Mouse (Mus musculus) E14TG2a.4 (cell line): Measurements from ENCODE around the gene Rpl10-ps3.

Experiments
- H3K27me3 ChIP-seq: 2 replicates; pipeline ENCODE4 v1.6.1; 2014; ENCODE audit warnings: low read length, control low read depth; ENCODE audit not compliant: insufficient read depth
- H3K36me3 ChIP-seq: 2 replicates; pipeline ENCODE4 v1.6.1; 2014; ENCODE audit warnings: low read length, control low read depth; ENCODE audit not compliant: insufficient read depth
- H3K4me1 ChIP-seq: replicated peaks from 2 replicates; pipeline ENCODE4 v1.6.1; 2014; ENCODE audit warnings: low read depth, low read length, control low read depth
- H3K4me3 ChIP-seq: replicated peaks from 2 replicates; pipeline ENCODE4 v1.5.1; 2014; ENCODE audit warnings: mild to moderate bottlenecking, low read length
- H3K9me3 ChIP-seq: 2 replicates; pipeline ENCODE4 v1.6.1; 2014; ENCODE audit warnings: low read length, control low read depth
- CTCF ChIP-seq: conservative IDR thresholded peaks from 2 replicates; pipeline ENCODE4 v1.5.1; 2014; ENCODE audit warnings: low read length
- NANOG ChIP-seq: IDR thresholded peaks from 2 replicates; pipeline ENCODE4 v1.6.1; 2014; ENCODE audit warnings: borderline replicate concordance, low read length, mixed read lengths
- POU5F1 ChIP-seq: IDR thresholded peaks from 2 replicates; pipeline ENCODE4 v1.6.1; 2014; ENCODE audit warnings: low read length, borderline replicate concordance

The Rpl10-ps3 gene

DNA sequence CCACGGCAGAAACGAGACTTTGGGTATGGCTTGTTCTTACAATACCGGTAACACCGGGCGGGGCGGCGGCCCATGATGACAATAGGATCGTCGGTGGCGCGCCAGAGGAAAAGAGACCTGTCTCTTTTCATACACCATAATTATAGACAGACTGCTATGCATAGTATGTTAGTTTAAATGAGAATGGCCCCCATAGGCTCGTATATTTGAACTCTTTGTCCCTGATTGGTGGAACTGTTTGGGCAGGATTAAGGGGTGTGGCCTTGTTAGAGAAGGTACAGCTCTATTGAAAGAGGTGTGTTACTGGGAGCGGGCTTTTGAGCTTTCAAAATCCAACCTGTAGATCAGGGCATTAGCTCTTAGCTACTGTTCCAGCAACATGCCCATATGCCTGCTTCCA is at the start of gene Rpl10-ps3:
Rpl10-ps3 (minus strand) TSS at position 101 of the 400 bp plus-strand sequence.
- Histone ChIP-seq H3K36me3 (no peaks in the 10 kb centered on the region), H3K4me1 (no peaks in the 10 kb centered on the region), H3K9me3 (no peaks in the 10 kb centered on the region), H3K27me3 (no peaks in the 10 kb centered on the region), H3K4me3 (no peak within 1 kb of the TSS)
- no peak for TF ChIP-seq NANOG
- TF ChIP-seq CTCF: no peak
- TF ChIP-seq POU5F1: no peak

DNA sequence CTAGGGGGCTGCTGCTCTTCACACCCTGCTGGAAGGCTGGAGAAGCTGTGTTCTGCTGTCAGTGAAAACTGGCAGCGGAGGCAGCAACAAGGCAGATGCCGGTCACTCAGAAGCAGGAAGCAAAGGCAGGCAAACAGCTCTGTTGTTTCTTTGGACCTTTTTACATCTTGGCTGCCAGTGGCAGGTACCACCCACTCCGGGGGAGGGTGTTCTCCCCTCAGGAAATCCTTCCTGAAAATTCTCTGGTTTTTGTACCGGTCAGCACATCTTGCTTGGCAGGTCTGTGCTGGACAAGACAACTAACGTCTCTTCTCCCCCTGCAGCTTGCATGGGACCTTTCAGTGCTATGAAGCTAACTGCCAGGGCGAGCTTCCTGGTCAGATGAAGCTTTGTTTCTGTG is 30.8 kb upstream of the Rpl10-ps3 start:
- Histone ChIP-seq H3K27me3 (no peaks in the 10 kb centered on the region), H3K9me3 (0 out of 2 replicates have a peak, but pooled peaks cover 7% of the 10 kb centered on the region), H3K4me1 (no peaks in the 10 kb centered on the region), H3K4me3 (no peak overlapping the region), H3K36me3 (no peaks in the 10 kb centered on the region)
- TF ChIP-seq NANOG (no peak), POU5F1 (no peak), CTCF (no peak)

DNA sequence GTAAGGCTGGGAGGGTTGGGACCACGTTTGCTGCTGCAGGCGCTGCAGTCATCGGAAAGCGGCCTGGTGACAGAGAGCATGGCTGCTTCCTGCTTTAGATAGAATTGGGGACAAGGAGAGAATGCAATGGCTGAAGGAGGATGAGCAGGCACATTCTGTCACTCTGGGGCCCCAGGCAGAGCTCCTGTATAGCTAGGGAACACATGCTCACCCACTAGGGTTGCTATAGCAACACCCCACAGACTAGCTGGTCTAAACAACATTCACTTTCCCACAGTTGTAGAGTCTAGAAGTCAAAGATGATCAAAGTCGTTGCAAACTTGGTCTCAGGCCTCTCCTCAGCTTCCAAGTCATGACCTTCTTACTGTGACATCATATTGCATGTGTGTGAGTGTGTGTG is 29.9 kb upstream of the Rpl10-ps3 start:
- Histone ChIP-seq H3K9me3 (0 out of 2 replicates have a peak, but pooled peaks cover 7% of the 10 kb centered on the region), H3K27me3 (no peaks in the 10 kb centered on the region), H3K4me3 (no peak overlapping the region), H3K36me3 (no peaks in the 10 kb centered on the region), H3K4me1 (no peaks in the 10 kb centered on the region)
- TF ChIP-seq POU5F1: no peak
- TF ChIP-seq NANOG: no peak
- TF ChIP-seq CTCF: no peak

DNA sequence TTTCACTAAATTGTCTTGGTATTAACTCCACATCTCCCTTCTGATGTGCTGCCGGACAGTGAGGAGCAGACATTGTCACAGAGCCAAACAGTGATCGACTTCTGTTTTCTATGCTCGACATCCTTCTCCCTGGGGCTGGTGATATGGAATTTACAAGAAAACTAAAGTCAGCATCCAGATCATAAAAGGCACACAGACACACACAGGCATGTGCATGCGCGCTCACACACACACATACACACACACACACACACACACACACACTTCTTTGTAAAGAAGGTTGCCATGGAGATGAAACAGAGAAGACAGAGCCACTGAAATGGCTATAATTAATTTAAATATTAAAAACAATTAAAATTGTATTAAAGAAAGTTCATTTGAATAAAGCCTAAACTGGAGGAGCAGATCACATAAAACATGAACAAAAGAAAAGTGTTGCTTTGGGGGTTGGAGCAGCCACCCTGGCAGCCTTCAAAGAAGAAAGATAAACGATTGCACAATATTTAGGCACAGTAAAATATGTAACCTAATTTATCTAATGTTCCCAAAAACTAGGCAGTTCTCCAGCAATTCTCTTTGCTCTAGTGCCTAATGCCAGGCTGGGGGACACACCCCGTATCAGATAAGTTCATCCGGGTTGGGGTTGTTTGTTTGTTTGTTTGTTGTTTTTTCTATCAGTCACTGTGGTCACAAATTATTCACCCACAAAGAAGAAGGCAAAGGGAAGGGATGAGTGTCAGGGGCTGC is 24.0 kb upstream of the Rpl10-ps3 start:
- no peak for TF ChIP-seq POU5F1
- Histone ChIP-seq H3K4me1 (no peaks in the 10 kb centered on the region), H3K4me3 (no peak overlapping the region), H3K27me3 (no peaks in the 10 kb centered on the region), H3K9me3 (no peaks in the 10 kb centered on the region), H3K36me3 (no peaks in the 10 kb centered on the region)

DNA sequence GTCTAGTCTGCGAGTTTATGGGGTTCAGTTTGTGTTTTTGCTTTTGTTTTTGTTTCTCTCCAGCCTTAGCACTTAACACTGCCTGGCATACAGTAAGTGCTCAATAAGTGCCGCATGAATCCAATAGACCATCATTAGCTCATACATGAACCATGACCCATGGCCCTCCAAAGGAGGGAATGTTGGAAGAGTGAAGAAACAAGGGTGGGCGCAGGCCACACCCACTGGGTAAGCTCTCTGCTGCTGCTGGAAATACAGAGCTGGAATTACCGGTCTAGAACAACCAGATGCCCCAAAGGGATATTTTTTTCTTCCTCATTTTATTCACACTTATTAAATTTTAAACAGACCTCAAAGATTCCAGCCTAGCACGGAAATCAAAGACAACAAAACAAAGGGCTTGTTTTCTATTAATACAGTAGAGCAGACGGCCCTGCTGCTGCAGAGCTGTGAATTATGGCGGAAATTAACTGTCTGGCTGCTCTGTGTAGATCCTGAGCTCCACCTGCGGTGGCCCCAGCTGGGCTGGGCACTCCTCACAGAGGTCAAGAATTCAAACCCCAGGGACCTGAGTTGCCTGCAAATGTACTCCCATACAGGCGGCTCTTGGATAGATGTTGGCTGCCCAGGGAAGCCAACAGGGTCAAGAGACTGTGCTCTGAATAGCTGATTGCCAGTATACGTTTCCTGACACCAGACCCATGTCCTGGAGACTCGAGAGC is 20.5 kb upstream of the Rpl10-ps3 start:
- H3K36me3 ChIP-seq: no peaks in the 10 kb centered on the region
- H3K27me3 ChIP-seq: peaks cover 2% of the 10 kb centered on the region; the same call in 1 of the 2 replicates
- TF ChIP-seq CTCF: no peak
- no peak for TF ChIP-seq POU5F1
- TF ChIP-seq NANOG: no peak
- no peak overlapping the region for H3K4me3 ChIP-seq
- no peaks in the 10 kb centered on the region for H3K4me1 ChIP-seq
- no peaks in the 10 kb centered on the region for H3K9me3 ChIP-seq

DNA sequence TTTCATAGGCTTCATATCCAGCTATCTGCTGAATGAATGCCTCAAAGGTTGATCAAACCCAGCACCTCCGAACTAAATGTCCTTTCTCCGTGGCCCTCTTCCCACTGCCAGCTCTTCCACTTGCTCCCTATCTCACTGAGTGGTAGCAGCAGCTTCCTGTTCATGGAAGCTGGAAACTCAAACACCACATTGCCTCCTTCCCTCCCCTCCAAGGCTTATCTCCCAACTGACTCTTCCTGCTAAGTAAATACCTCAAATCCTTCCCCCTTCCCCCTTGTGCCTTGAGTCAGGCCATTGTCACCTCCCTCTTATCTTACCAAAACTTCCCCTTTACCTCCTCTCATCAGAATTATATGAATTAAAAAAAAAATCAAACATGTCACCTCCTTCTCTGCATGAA is 19.2 kb upstream of the Rpl10-ps3 start:
- TF ChIP-seq CTCF (no peak), POU5F1 (no peak), NANOG (no peak)
- H3K9me3 ChIP-seq: no peaks in the 10 kb centered on the region
- H3K27me3 ChIP-seq: peaks cover 2% of the 10 kb centered on the region; the same call in 1 of the 2 replicates
- no peaks in the 10 kb centered on the region for H3K4me1 ChIP-seq
- H3K4me3 ChIP-seq: no peak overlapping the region
- H3K36me3 ChIP-seq: no peaks in the 10 kb centered on the region

DNA sequence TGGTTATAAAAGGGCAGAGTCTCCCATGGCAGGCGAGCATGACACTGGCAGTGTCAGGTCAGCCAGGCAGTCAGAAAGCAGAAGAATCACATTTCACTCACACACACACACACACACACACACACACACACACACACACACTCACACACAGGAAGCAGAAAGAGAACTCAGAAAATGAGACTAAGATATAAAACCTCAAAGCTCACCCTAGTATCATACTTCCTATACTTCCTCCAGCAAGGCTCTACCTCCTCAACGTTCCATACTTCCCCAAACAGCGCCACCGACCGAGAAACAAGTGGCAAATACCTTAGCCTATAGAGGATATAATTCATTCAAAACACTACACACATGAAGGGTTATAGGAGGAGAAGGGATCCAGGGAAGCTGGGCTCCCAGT is 18.5 kb upstream of the Rpl10-ps3 start:
- TF ChIP-seq POU5F1 (no peak), CTCF (no peak), NANOG (no peak)
- Histone ChIP-seq H3K9me3 (no peaks in the 10 kb centered on the region), H3K4me1 (no peaks in the 10 kb centered on the region), H3K36me3 (no peaks in the 10 kb centered on the region), H3K27me3 (peaks cover 2% of the 10 kb centered on the region; the same call in 1 of the 2 replicates), H3K4me3 (no peak overlapping the region)

DNA sequence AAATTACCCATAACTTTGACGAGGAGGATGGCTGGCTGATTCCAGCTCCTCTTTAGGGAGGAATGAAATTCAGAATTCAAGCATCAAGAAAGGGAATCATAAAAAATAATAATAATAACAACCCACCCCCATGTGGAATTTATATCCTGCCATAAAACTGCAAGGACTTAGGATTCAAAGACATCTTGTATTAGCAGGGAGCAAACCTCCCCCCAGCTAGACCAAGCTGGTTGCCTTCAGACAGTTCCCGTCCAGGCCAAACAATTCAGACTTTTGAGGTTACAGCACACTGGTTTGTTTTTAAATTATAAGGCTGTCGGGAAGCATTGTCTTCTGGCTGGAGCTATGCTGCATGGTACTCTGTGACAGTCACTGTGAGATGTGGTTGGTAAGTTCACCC is 17.8 kb upstream of the Rpl10-ps3 start:
- no peaks in the 10 kb centered on the region for H3K4me1 ChIP-seq
- H3K9me3 ChIP-seq: no peaks in the 10 kb centered on the region
- no peak for TF ChIP-seq CTCF
- no peak for TF ChIP-seq NANOG
- no peak for TF ChIP-seq POU5F1
- no peak overlapping the region for H3K4me3 ChIP-seq
- peaks cover 2% of the 10 kb centered on the region; the same call in 1 of the 2 replicates for H3K27me3 ChIP-seq
- no peaks in the 10 kb centered on the region for H3K36me3 ChIP-seq

DNA sequence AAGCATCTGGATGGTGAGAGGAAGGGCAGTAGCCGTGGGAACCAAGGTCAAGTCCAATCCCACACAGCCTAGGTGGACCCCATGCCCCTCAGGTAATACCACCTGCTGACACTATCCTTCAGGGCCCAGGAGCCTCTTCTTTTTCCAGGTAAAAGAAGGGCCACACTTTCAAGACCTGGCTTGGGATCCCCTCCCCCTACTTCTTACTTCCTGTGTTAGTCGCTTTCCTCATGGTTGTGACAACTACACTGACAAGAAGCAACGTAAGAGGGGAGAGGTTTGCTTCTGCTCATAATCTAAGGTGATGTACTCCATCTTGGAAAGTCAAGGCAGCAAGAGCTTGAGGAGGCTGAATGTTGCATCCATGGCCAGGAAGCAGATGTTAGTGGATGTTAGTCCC is 15.6 kb upstream of the Rpl10-ps3 start:
- H3K9me3 ChIP-seq: no peaks in the 10 kb centered on the region
- H3K27me3 ChIP-seq: peaks cover 2% of the 10 kb centered on the region; the same call in 1 of the 2 replicates
- H3K4me3 ChIP-seq: no peak overlapping the region
- no peaks in the 10 kb centered on the region for H3K36me3 ChIP-seq
- no peak for TF ChIP-seq POU5F1
- no peak for TF ChIP-seq CTCF
- no peak for TF ChIP-seq NANOG
- no peaks in the 10 kb centered on the region for H3K4me1 ChIP-seq
